Mouse (Mus musculus) limb, embryonic 13.5 days (tissue): ENCODE data around the gene Chrnb1. TPM values are rescaled to one million over a fixed set of nuclear protein-coding genes. Genes with fewer than 3 reads are reported as not detected.
A peak's percentile ranks its signal among the peaks of the same experiment; 100 is the strongest.

ENCODE experiments used
- ATAC-seq: fragments of 200-750 bp; cut with Nextera tagmentation; 2 replicates; pipeline ENCODE4 v1.8.0; 2017; ENCODE audit warnings: low read depth, moderate number of reproducible peaks, moderate TSS enrichment; ENCODE audit not compliant: low FRiP score
- H3K27ac ChIP-seq: fragments of 300-500 bp; sonication (generic); 2 replicates; pipeline ENCODE4 v1.5.1; 2015; ENCODE audit warnings: inconsistent platforms, mild to moderate bottlenecking, moderate library complexity
- H3K27me3 ChIP-seq: fragments of 300-500 bp; sonication (generic); 2 replicates; pipeline ENCODE4 v1.6.1; 2015; ENCODE audit warnings: mild to moderate bottlenecking, inconsistent platforms
- H3K36me3 ChIP-seq: fragments of 300-500 bp; sonication (generic); 2 replicates; pipeline ENCODE4 v1.6.1; 2015; ENCODE audit warnings: inconsistent platforms, mild to moderate bottlenecking, moderate library complexity
- H3K4me1 ChIP-seq: fragments of 300-500 bp; sonication (generic); 2 replicates; pipeline ENCODE4 v1.6.1; 2015; ENCODE audit warnings: inconsistent platforms
- H3K4me2 ChIP-seq: fragments of 300-500 bp; sonication (generic); replicated peaks from 2 replicates; pipeline ENCODE4 v1.6.1; 2015; ENCODE audit warnings: inconsistent platforms, mild to moderate bottlenecking, moderate library complexity
- H3K4me3 ChIP-seq: fragments of 300-500 bp; sonication (generic); 2 replicates; pipeline ENCODE4 v1.5.1; 2015; ENCODE audit warnings: moderate library complexity, mild to moderate bottlenecking, inconsistent platforms
- H3K9ac ChIP-seq: fragments of 300-500 bp; sonication (generic); 2 replicates; pipeline ENCODE4 v1.6.1; 2015; ENCODE audit warnings: mild to moderate bottlenecking, inconsistent platforms
- H3K9me3 ChIP-seq: fragments of 300-500 bp; sonication (generic); 2 replicates; pipeline ENCODE4 v1.6.1; 2016; ENCODE audit warnings: inconsistent platforms
- WGBS: fragments of 180-500 bp; shearing (Covaris S2); methylation state at CpG from one replicate; pipeline ENCODE4 v1.1.7; 2015; 5-methylcytosine and 5-hydroxymethylcytosine counted together
- polyA plus RNA-seq: library from polyadenylated mRNA; unstranded; fragments of >200 nt; fragmentation: Nextera tagmentation; extraction: Ambion mirVana; gene quantifications from 2 replicates; pipeline ENCODE4 v1.2.1, GENCODE M21; 2015

Chrnb1 gene
- polyA plus RNA-seq, 1 experiment from 2014 or later: 27.7 TPM

DNA sequence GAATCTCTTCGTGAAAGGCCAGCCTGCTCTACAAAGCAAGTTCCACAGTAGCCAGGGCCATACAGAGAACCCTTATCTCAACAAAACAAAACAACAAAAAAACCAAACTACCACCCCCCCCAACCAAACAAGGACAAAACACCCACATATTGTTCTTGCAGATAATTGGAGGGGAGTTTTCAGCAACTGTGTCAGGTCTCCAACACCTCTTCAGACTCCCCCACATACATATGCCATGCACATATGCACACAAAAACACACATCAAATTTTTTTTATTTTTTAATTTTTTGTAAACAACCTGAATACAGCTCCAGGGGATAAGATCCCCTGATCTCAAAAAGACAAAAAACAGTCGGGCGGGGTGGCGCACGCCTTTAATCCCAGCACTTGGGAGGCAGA, 41.5 kb downstream of the Chrnb1 start:
- Histone ChIP-seq H3K4me3 (no peak overlapping the region), H3K27ac (no peak overlapping the region), H3K4me1 (peaks cover 50% of the 10 kb centered on the region), H3K36me3 (0 out of 2 replicates have a peak, but pooled peaks cover under 1% of the 10 kb centered on the region), H3K4me2 (peak overlapping the region; percentile 91; the same call in 1 of the 2 replicates), H3K9ac (no peak overlapping the region), H3K9me3 (no peaks in the 10 kb centered on the region), H3K27me3 (no peaks in the 10 kb centered on the region)
- WGBS: 88% methylated on average over 5 of the region's 5 CpGs
- ATAC-seq: no peak

DNA sequence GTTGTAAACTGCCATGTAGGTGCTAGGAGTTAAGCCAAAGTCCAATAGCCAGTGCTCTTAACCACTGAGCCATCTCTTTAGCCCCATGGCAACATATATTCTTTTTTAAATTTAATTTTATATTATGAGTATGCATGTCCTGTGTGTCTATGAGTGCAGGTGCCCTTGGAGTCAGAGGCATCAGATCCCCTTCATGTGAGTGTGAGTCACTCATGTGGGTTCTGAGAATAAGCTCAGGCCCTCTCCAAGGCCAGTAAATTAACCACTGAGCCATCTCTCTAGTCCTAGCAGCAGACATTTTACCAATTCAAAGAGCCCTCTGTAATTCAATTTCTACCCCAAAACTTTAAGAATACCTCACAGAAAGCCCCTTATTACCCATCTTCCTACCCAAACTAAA, 43.1 kb downstream of the Chrnb1 start:
- Histone ChIP-seq H3K9ac (0 out of 2 replicates have a peak overlapping the region, but pooled peaks have one; percentile 2), H3K9me3 (no peaks in the 10 kb centered on the region), H3K36me3 (peaks cover 8% of the 10 kb centered on the region), H3K4me2 (no peak overlapping the region), H3K27ac (no peak overlapping the region), H3K4me1 (peaks cover 50% of the 10 kb centered on the region), H3K27me3 (no peaks in the 10 kb centered on the region), H3K4me3 (no peak overlapping the region)
- ATAC-seq: no peak

DNA sequence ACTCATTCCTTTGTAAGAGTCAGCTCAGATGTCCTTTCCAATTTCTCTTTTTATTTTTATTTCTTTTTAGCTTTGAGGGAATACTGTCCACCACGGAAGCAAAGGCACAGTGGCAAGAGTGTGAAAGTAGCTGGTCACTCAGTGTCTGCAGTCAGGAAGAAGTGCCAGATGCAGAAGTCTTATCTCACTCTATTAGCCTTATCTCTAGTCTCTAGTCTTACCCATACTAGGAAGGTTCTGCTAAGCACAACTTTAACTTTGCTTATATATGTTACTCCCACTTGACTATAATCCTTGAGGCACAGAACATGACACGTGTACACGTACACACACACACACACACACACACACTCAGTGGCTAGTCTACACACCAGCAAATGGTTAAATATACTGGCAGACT, 44.1 kb downstream of the Chrnb1 start:
- 82% methylated on average over 3 of the region's 3 CpGs for WGBS
- no peak for ATAC-seq
- H3K9me3 ChIP-seq: no peaks in the 10 kb centered on the region

More for the DNA sequence above, 44.1 kb downstream of the Chrnb1 start:
- no peak overlapping the region for H3K27ac ChIP-seq
- no peak overlapping the region for H3K4me2 ChIP-seq
- H3K4me1 ChIP-seq: peaks cover 41% of the 10 kb centered on the region
- peaks cover 18% of the 10 kb centered on the region for H3K36me3 ChIP-seq
- H3K27me3 ChIP-seq: no peaks in the 10 kb centered on the region
- no peak overlapping the region for H3K4me3 ChIP-seq
- H3K9ac ChIP-seq: no peak overlapping the region

Other genes with a start within 250 kb of the Chrnb1 start
- gene Dnah2, start 246.8 kb downstream of the Chrnb1 start, polyA plus RNA-seq: 2.2 and 2.4 TPM in 2 replicates
- gene Efnb3, start 235.7 kb downstream of the Chrnb1 start, polyA plus RNA-seq: 45.8 and 47.6 TPM in 2 replicates
- gene Wrap53, start 215.7 kb downstream of the Chrnb1 start, polyA plus RNA-seq: 28.3 and 31.0 TPM in 2 replicates
- gene Trp53, start 215.6 kb downstream of the Chrnb1 start, polyA plus RNA-seq: 158 and 161 TPM in 2 replicates
- 5.7 and 6.0 TPM in 2 replicates for gene Atp1b2, start 190.0 kb downstream of the Chrnb1 start, polyA plus RNA-seq
- 0.22 TPM in 1 of 2 replicates, not detected in the other for gene Shbg, start 178.0 kb downstream of the Chrnb1 start, polyA plus RNA-seq
- 24.1 and 28.0 TPM in 2 replicates for gene Sat2, start 173.9 kb downstream of the Chrnb1 start, polyA plus RNA-seq
- gene Fxr2, start 163.0 kb downstream of the Chrnb1 start, polyA plus RNA-seq: 37.3 and 38.0 TPM in 2 replicates
- 0.57 and 0.69 TPM in 2 replicates for gene Sox15, start 140.6 kb downstream of the Chrnb1 start, polyA plus RNA-seq
- gene Mpdu1, start 133.3 kb downstream of the Chrnb1 start, polyA plus RNA-seq: 59.3 and 66.8 TPM in 2 replicates
- 12.0 and 14.8 TPM in 2 replicates for gene Cd68, start 129.8 kb downstream of the Chrnb1 start, polyA plus RNA-seq
- gene Eif4a1, start 123.5 kb downstream of the Chrnb1 start, polyA plus RNA-seq: 560 and 570 TPM in 2 replicates
- 123 and 125 TPM in 2 replicates for gene Senp3, start 113.9 kb downstream of the Chrnb1 start, polyA plus RNA-seq
- gene Tnfsf13, start 110.2 kb downstream of the Chrnb1 start, polyA plus RNA-seq: 0.33 TPM in 1 of 2 replicates, not detected in the other
- 5.9 and 8.0 TPM in 2 replicates for gene Tnfsf12, start 100.1 kb downstream of the Chrnb1 start, polyA plus RNA-seq
- gene Tnfsfm13, start 99.8 kb downstream of the Chrnb1 start, polyA plus RNA-seq: 3.7 and 4.4 TPM in 2 replicates
- gene Polr2a, start 37.3 kb downstream of the Chrnb1 start, polyA plus RNA-seq: 27.2 and 28.5 TPM in 2 replicates
- not detected in 2 replicates for gene Slc35g3, start 34.0 kb downstream of the Chrnb1 start, polyA plus RNA-seq
- gene Zbtb4, start 30.0 kb downstream of the Chrnb1 start, polyA plus RNA-seq: 3.2 and 3.4 TPM in 2 replicates
- gene Fgf11, start 5.9 kb upstream of the Chrnb1 start, polyA plus RNA-seq: 2.8 and 2.9 TPM in 2 replicates
- 2.5 and 2.6 TPM in 2 replicates for gene Tmem102, start 9.7 kb upstream of the Chrnb1 start, polyA plus RNA-seq
- gene Gm39566, start 19.4 kb upstream of the Chrnb1 start, polyA plus RNA-seq: not detected in 2 replicates
- gene Spem2, start 22.5 kb upstream of the Chrnb1 start, polyA plus RNA-seq: not detected in 2 replicates
- gene Spem1, start 26.2 kb upstream of the Chrnb1 start, polyA plus RNA-seq: 0.18 and 0.24 TPM in 2 replicates
- 11.5 and 11.8 TPM in 2 replicates for gene Nlgn2, start 41.8 kb upstream of the Chrnb1 start, polyA plus RNA-seq
- 368 and 376 TPM in 2 replicates for gene Tmem256, start 42.6 kb upstream of the Chrnb1 start, polyA plus RNA-seq
- 135 and 140 TPM in 2 replicates for gene Plscr3, start 50.4 kb upstream of the Chrnb1 start, polyA plus RNA-seq
- 1.9 and 2.0 TPM in 2 replicates for gene Tnk1, start 62.8 kb upstream of the Chrnb1 start, polyA plus RNA-seq
- gene Tmem95, start 82.1 kb upstream of the Chrnb1 start, polyA plus RNA-seq: 0.51 TPM in 1 of 2 replicates, not detected in the other
- 4.3 and 4.4 TPM in 2 replicates for gene Kctd11, start 85.5 kb upstream of the Chrnb1 start, polyA plus RNA-seq
- 1.1 and 1.5 TPM in 2 replicates for gene Acap1, start 99.6 kb upstream of the Chrnb1 start, polyA plus RNA-seq
- 16.1 and 19.4 TPM in 2 replicates for gene 2810408A11Rik, start 105.0 kb upstream of the Chrnb1 start, polyA plus RNA-seq
- gene Neurl4, start 105.1 kb upstream of the Chrnb1 start, polyA plus RNA-seq: 10.2 and 12.9 TPM in 2 replicates
- 90.0 and 90.1 TPM in 2 replicates for gene Gps2, start 117.9 kb upstream of the Chrnb1 start, polyA plus RNA-seq
- 1,543 and 1,562 TPM in 2 replicates for gene Eif5a, start 126.0 kb upstream of the Chrnb1 start, polyA plus RNA-seq
- 9.3 and 9.7 TPM in 2 replicates for gene Ybx2, start 139.9 kb upstream of the Chrnb1 start, polyA plus RNA-seq
- gene Slc2a4, start 152.2 kb upstream of the Chrnb1 start, polyA plus RNA-seq: 29.2 and 29.6 TPM in 2 replicates
- gene Cldn7, start 168.8 kb upstream of the Chrnb1 start, polyA plus RNA-seq: 13.4 and 14.4 TPM in 2 replicates
- gene Ctdnep1, start 185.2 kb upstream of the Chrnb1 start, polyA plus RNA-seq: 30.8 and 31.2 TPM in 2 replicates
- 126 and 134 TPM in 2 replicates for gene Elp5, start 186.6 kb upstream of the Chrnb1 start, polyA plus RNA-seq
- gene Gabarap, start 195.2 kb upstream of the Chrnb1 start, polyA plus RNA-seq: 499 and 506 TPM in 2 replicates
- 95.9 and 101 TPM in 2 replicates for gene Phf23, start 199.8 kb upstream of the Chrnb1 start, polyA plus RNA-seq
- gene Dvl2, start 204.7 kb upstream of the Chrnb1 start, polyA plus RNA-seq: 54.3 and 59.8 TPM in 2 replicates
- 76.0 and 81.1 TPM in 2 replicates for gene Acadvl, start 219.5 kb upstream of the Chrnb1 start, polyA plus RNA-seq
- 14.2 and 14.8 TPM in 2 replicates for gene Dlg4, start 221.0 kb upstream of the Chrnb1 start, polyA plus RNA-seq